Mouse (Mus musculus) heart, adult 2 months (tissue): ENCODE results near the gene Oosp1. TPM values are rescaled to one million over a fixed set of nuclear protein-coding genes. Genes with fewer than 3 reads are reported as not detected.

Experiments
- DNase-seq, 2 experiments: peaks; one replicate each; pipeline ENCODE4 v3.0.0; 2021
- H3K27ac ChIP-seq: fragments of 200-600 bp; 2 replicates; pipeline ENCODE4 v1.8.1; 2022
- H3K27me3 ChIP-seq: fragments of 200-500 bp; 2 replicates; pipeline ENCODE4 v1.6.1; 2012; ENCODE audit warnings: mild to moderate bottlenecking, low read length, inconsistent platforms, mixed read lengths; ENCODE audit not compliant: control insufficient read depth, insufficient read depth
- H3K36me3 ChIP-seq: fragments of 200-500 bp; 2 replicates; pipeline ENCODE4 v1.6.1; 2012; ENCODE audit warnings: low read length, inconsistent platforms; ENCODE audit not compliant: control insufficient read depth, insufficient read depth
- H3K4me1 ChIP-seq: fragments of 200-500 bp; 2 replicates; pipeline ENCODE4 v1.6.1; 2011; ENCODE audit warnings: low read length; ENCODE audit not compliant: control insufficient read depth, insufficient read depth
- H3K4me3 ChIP-seq: fragments of 200-600 bp; 2 replicates; pipeline ENCODE4 v1.8.1; 2022
- H3K79me2 ChIP-seq: fragments of 200-500 bp; replicated peaks from 2 replicates; pipeline ENCODE4 v1.6.1; 2012; ENCODE audit warnings: mild to moderate bottlenecking, inconsistent platforms, low read length, moderate library complexity, mixed read lengths; ENCODE audit not compliant: control insufficient read depth, insufficient read depth
- H3K9ac ChIP-seq: fragments of 200-500 bp; 2 replicates; pipeline ENCODE4 v1.6.1; 2012; ENCODE audit warnings: low read depth, mild to moderate bottlenecking, control low read depth, inconsistent platforms, low read length, mixed read lengths
- CTCF ChIP-seq: fragments of 200-600 bp; IDR thresholded peaks from 2 replicates; pipeline ENCODE4 v1.8.1; 2022; ENCODE audit warnings: antibody characterized with exemption, mild to moderate bottlenecking, moderate library complexity
- EP300 ChIP-seq: fragments of 200-500 bp; IDR thresholded peaks from 2 replicates; pipeline ENCODE4 v1.6.1; 2011; ENCODE audit warnings: low read depth, low read length, control low read depth; ENCODE audit not compliant: insufficient read depth
- POLR2A ChIP-seq: fragments of 200-500 bp; IDR thresholded peaks from 2 replicates; pipeline ENCODE4 v1.6.1; 2011; ENCODE audit warnings: mild to moderate bottlenecking, low read depth, low read length, control low read depth; ENCODE audit not compliant: insufficient read depth
- WGBS: fragments of 180-500 bp; shearing (Covaris S2); methylation state at CpG from one replicate; pipeline ENCODE4 v1.1.7; 2018; 5-methylcytosine and 5-hydroxymethylcytosine counted together
- intact Hi-C: fragments of 180-260 bp; cut with DNase I; formaldehyde crosslinking; loops from one replicate; pipeline ENCODE4 v1.15.1; 2025
- polyA plus RNA-seq: library from polyadenylated mRNA; depleted of rRNA; stranded (reverse); fragments of >200 nt; gene quantifications from 2 replicates; pipeline ENCODE4 v1.2.3, GENCODE M21; 2012
- total RNA-seq, 2 experiments: library from RNA; stranded (reverse); gene quantifications; 2 replicates each; pipeline ENCODE4 v1.2.3; 2021

Oosp1 gene
- total and polyA plus RNA-seq, 3 experiments = not detected

GRCm38 (mm10) chr19:11639038-11639437 is 51.9 kb downstream of the Oosp1 start:
- Histone ChIP-seq H3K79me2 (no peaks in the 10 kb centered on the region), H3K27me3 (no peaks in the 10 kb centered on the region), H3K4me1 (no peaks in the 10 kb centered on the region), H3K27ac (no peak overlapping the region), H3K9ac (no peak overlapping the region), H3K36me3 (no peaks in the 10 kb centered on the region), H3K4me3 (no peak overlapping the region)
- WGBS = 53% methylated on average over 4 of the region's 4 CpGs
- no peak for TF ChIP-seq CTCF
- TF ChIP-seq POLR2A = no peak
- TF ChIP-seq EP300 = no peak
- intact Hi-C loops = no loop called here
- no peak for DNase-seq

- WGBS = 34% methylated on average over 5 of the region's 5 CpGs
- Histone ChIP-seq H3K27ac (no peak overlapping the region), H3K36me3 (no peaks in the 10 kb centered on the region), H3K79me2 (no peaks in the 10 kb centered on the region), H3K9ac (no peak overlapping the region), H3K4me1 (no peaks in the 10 kb centered on the region), H3K27me3 (no peaks in the 10 kb centered on the region), H3K4me3 (no peak overlapping the region)
- DNase-seq = no peak
- intact Hi-C loops = no loop called here
- TF ChIP-seq POLR2A (no peak), CTCF (no peak), EP300 (no peak)
Observed at GRCm38 (mm10) chr19:11635572-11635971, 55.4 kb downstream of the Oosp1 start.

GRCm38 (mm10) chr19:11634330-11634729 is 56.6 kb downstream of the Oosp1 start:
- Histone ChIP-seq H3K4me3 (no peak overlapping the region), H3K4me1 (no peaks in the 10 kb centered on the region), H3K9ac (no peak overlapping the region), H3K36me3 (no peaks in the 10 kb centered on the region), H3K27ac (no peak overlapping the region), H3K27me3 (no peaks in the 10 kb centered on the region), H3K79me2 (no peaks in the 10 kb centered on the region)
- WGBS = 56% methylated on average over 2 of the region's 2 CpGs
- intact Hi-C loops = no loop called here
- DNase-seq = no peak
- TF ChIP-seq CTCF (no peak), EP300 (no peak), POLR2A (no peak)

GRCm38 (mm10) chr19:11633732-11634131 is 57.2 kb downstream of the Oosp1 start:
- H3K4me1 ChIP-seq = no peaks in the 10 kb centered on the region
- intact Hi-C loops = no loop called here
- TF ChIP-seq CTCF (no peak), EP300 (no peak), POLR2A (no peak)
- no peak overlapping the region for H3K27ac ChIP-seq
- 75% methylated on average over 1 of the region's 1 CpGs for WGBS
- no peaks in the 10 kb centered on the region for H3K36me3 ChIP-seq
- H3K27me3 ChIP-seq = no peaks in the 10 kb centered on the region
- H3K9ac ChIP-seq = no peak overlapping the region
- H3K79me2 ChIP-seq = no peaks in the 10 kb centered on the region
- H3K4me3 ChIP-seq = no peak overlapping the region
- DNase-seq = no peak

GRCm38 (mm10) chr19:11625231-11625630 is 65.7 kb downstream of the Oosp1 start:
- no peaks in the 10 kb centered on the region for H3K27me3 ChIP-seq
- 69% methylated on average over 5 of the region's 5 CpGs for WGBS
- no peak for DNase-seq
- TF ChIP-seq EP300 (no peak), CTCF (no peak), POLR2A (no peak)
- intact Hi-C loops = no loop called here
- no peaks in the 10 kb centered on the region for H3K79me2 ChIP-seq
- no peak overlapping the region for H3K9ac ChIP-seq
- H3K4me3 ChIP-seq = no peak overlapping the region
- no peaks in the 10 kb centered on the region for H3K4me1 ChIP-seq
- no peak overlapping the region for H3K27ac ChIP-seq
- no peaks in the 10 kb centered on the region for H3K36me3 ChIP-seq

GRCm38 (mm10) chr19:11624800-11625199 is 66.2 kb downstream of the Oosp1 start:
- H3K36me3 ChIP-seq = no peaks in the 10 kb centered on the region
- no peaks in the 10 kb centered on the region for H3K27me3 ChIP-seq
- H3K9ac ChIP-seq = no peak overlapping the region
- no peaks in the 10 kb centered on the region for H3K79me2 ChIP-seq
- DNase-seq = no peak
- H3K27ac ChIP-seq = no peak overlapping the region
- H3K4me1 ChIP-seq = no peaks in the 10 kb centered on the region
- no peak overlapping the region for H3K4me3 ChIP-seq
- intact Hi-C loops = no loop called here
- TF ChIP-seq POLR2A (no peak), CTCF (no peak), EP300 (no peak)
